Mouse (Mus musculus): ENCODE results near the gene Lysmd2. TPM values are rescaled to one million over a fixed set of nuclear protein-coding genes. Genes with fewer than 3 reads are reported as not detected.
"Not testable (repeated sequence)": the region's sequence is repeated elsewhere in the genome, so short reads cannot be mapped to it uniquely, and the experiment has no call there.

The Lysmd2 gene
- polyA plus RNA-seq, 1 experiment from 2014 or later, result 16.6 TPM

GRCm38 (mm10) chr9:75645405-75645804 is 19.9 kb downstream of the Lysmd2 start:
- H3K4me3 ChIP-seq (ENCODE audit: low read depth, low read length), result no peak overlapping the region
- no peak overlapping the region for H3K4me2 ChIP-seq (ENCODE audit: low read depth)
- ATAC-seq (ENCODE audit: insufficient read depth, low FRiP score, low TSS enrichment) (no peak), DNase-seq (ENCODE audit: low spot score) (no peak)
- 58% methylated on average over 3 of the region's 3 CpGs for WGBS
- H3K36me3 ChIP-seq (ENCODE audit: control insufficient read depth, insufficient read depth, low read length), result peaks cover 2% of the 10 kb centered on the region; the same call in 1 of the 2 replicates
- no peaks in the 10 kb centered on the region for H3K4me1 ChIP-seq (ENCODE audit: control insufficient read depth, insufficient read depth, low read length)
- no peaks in the 10 kb centered on the region for H3K27me3 ChIP-seq (ENCODE audit: control insufficient read depth, insufficient read depth, low read length)
- no peak overlapping the region for H3K9ac ChIP-seq (ENCODE audit: low read length)
- H3K9me3 ChIP-seq (ENCODE audit: control insufficient read depth, low read length), result no peaks in the 10 kb centered on the region
- no peak overlapping the region for H3K27ac ChIP-seq (ENCODE audit: low read depth, low read length)

GRCm38 (mm10) chr9:75653981-75654911 is 28.7 kb downstream of the Lysmd2 start:
- H3K36me3 ChIP-seq (ENCODE audit: control insufficient read depth, insufficient read depth, low read length), result 0 out of 2 replicates have a peak, but pooled peaks cover 2% of the 10 kb centered on the region
- DNase-seq (ENCODE audit: low spot score) (no peak), ATAC-seq (ENCODE audit: insufficient read depth, low FRiP score, low TSS enrichment) (no peak)
- no peak overlapping the region for H3K4me2 ChIP-seq (ENCODE audit: low read depth)
- H3K4me1 ChIP-seq (ENCODE audit: control insufficient read depth, insufficient read depth, low read length), result no peaks in the 10 kb centered on the region
- no peak overlapping the region for H3K4me3 ChIP-seq (ENCODE audit: low read depth, low read length)
- no peaks in the 10 kb centered on the region for H3K9me3 ChIP-seq (ENCODE audit: control insufficient read depth, low read length)
- H3K9ac ChIP-seq (ENCODE audit: low read length), result no peak overlapping the region
- H3K27me3 ChIP-seq (ENCODE audit: control insufficient read depth, insufficient read depth, low read length), result no peaks in the 10 kb centered on the region
- H3K27ac ChIP-seq (ENCODE audit: low read depth, low read length), result no peak overlapping the region
- WGBS, result 71% methylated on average over 12 of the region's 12 CpGs

GRCm38 (mm10) chr9:75656456-75656855 is 30.9 kb downstream of the Lysmd2 start:
- not testable (repeated sequence) for H3K9ac ChIP-seq (ENCODE audit: low read length); H3K36me3 ChIP-seq (ENCODE audit: control insufficient read depth, insufficient read depth, low read length); H3K4me2 ChIP-seq (ENCODE audit: low read depth); ATAC-seq (ENCODE audit: insufficient read depth, low FRiP score, low TSS enrichment); H3K4me1 ChIP-seq (ENCODE audit: control insufficient read depth, insufficient read depth, low read length); H3K4me3 ChIP-seq (ENCODE audit: low read depth, low read length); DNase-seq (ENCODE audit: low spot score); H3K9me3 ChIP-seq (ENCODE audit: control insufficient read depth, low read length); H3K27me3 ChIP-seq (ENCODE audit: control insufficient read depth, insufficient read depth, low read length); H3K27ac ChIP-seq (ENCODE audit: low read depth, low read length)
- 80% methylated on average over 3 of the region's 3 CpGs for WGBS

GRCm38 (mm10) chr9:75660917-75661316 is 35.4 kb downstream of the Lysmd2 start:
- Histone ChIP-seq H3K9me3 (ENCODE audit: control insufficient read depth, low read length) (no peaks in the 10 kb centered on the region), H3K9ac (ENCODE audit: low read length) (no peak overlapping the region), H3K4me1 (ENCODE audit: control insufficient read depth, insufficient read depth, low read length) (no peaks in the 10 kb centered on the region), H3K36me3 (ENCODE audit: control insufficient read depth, insufficient read depth, low read length) (no peaks in the 10 kb centered on the region), H3K27ac (ENCODE audit: low read depth, low read length) (no peak overlapping the region), H3K4me3 (ENCODE audit: low read depth, low read length) (no peak overlapping the region), H3K4me2 (ENCODE audit: low read depth) (no peak overlapping the region), H3K27me3 (ENCODE audit: control insufficient read depth, insufficient read depth, low read length) (no peaks in the 10 kb centered on the region)
- ATAC-seq (ENCODE audit: insufficient read depth, low FRiP score, low TSS enrichment) (no peak), DNase-seq (ENCODE audit: low spot score) (no peak)
- 92% methylated on average over 8 of the region's 8 CpGs for WGBS

- Histone ChIP-seq H3K9ac (ENCODE audit: low read length) (no peak overlapping the region), H3K4me1 (ENCODE audit: control insufficient read depth, insufficient read depth, low read length) (no peaks in the 10 kb centered on the region), H3K4me2 (ENCODE audit: low read depth) (no peak overlapping the region), H3K4me3 (ENCODE audit: low read depth, low read length) (no peak overlapping the region), H3K36me3 (ENCODE audit: control insufficient read depth, insufficient read depth, low read length) (no peaks in the 10 kb centered on the region), H3K27me3 (ENCODE audit: control insufficient read depth, insufficient read depth, low read length) (no peaks in the 10 kb centered on the region), H3K9me3 (ENCODE audit: control insufficient read depth, low read length) (no peaks in the 10 kb centered on the region), H3K27ac (ENCODE audit: low read depth, low read length) (no peak overlapping the region)
- ATAC-seq (ENCODE audit: insufficient read depth, low FRiP score, low TSS enrichment), result no peak
- no peak for DNase-seq (ENCODE audit: low spot score)
- WGBS, result 87% methylated on average over 6 of the region's 6 CpGs
Observed at GRCm38 (mm10) chr9:75665364-75665763, 39.8 kb downstream of the Lysmd2 start.

GRCm38 (mm10) chr9:75666612-75667011 is 41.1 kb downstream of the Lysmd2 start:
- no peak overlapping the region for H3K27ac ChIP-seq (ENCODE audit: low read depth, low read length)
- no peak overlapping the region for H3K4me3 ChIP-seq (ENCODE audit: low read depth, low read length)
- no peak overlapping the region for H3K9ac ChIP-seq (ENCODE audit: low read length)
- no peak for ATAC-seq (ENCODE audit: insufficient read depth, low FRiP score, low TSS enrichment)
- H3K4me2 ChIP-seq (ENCODE audit: low read depth), result no peak overlapping the region
- no peaks in the 10 kb centered on the region for H3K4me1 ChIP-seq (ENCODE audit: control insufficient read depth, insufficient read depth, low read length)
- no peaks in the 10 kb centered on the region for H3K36me3 ChIP-seq (ENCODE audit: control insufficient read depth, insufficient read depth, low read length)
- DNase-seq (ENCODE audit: low spot score), result no peak
- WGBS, result 84% methylated on average over 5 of the region's 5 CpGs
- no peaks in the 10 kb centered on the region for H3K9me3 ChIP-seq (ENCODE audit: control insufficient read depth, low read length)
- H3K27me3 ChIP-seq (ENCODE audit: control insufficient read depth, insufficient read depth, low read length), result no peaks in the 10 kb centered on the region

GRCm38 (mm10) chr9:75672769-75673168 is 47.2 kb downstream of the Lysmd2 start:
- no peak overlapping the region for H3K9ac ChIP-seq (ENCODE audit: low read length)
- H3K27me3 ChIP-seq (ENCODE audit: control insufficient read depth, insufficient read depth, low read length), result no peaks in the 10 kb centered on the region
- no peak for DNase-seq (ENCODE audit: low spot score)
- WGBS, result 82% methylated on average over 6 of the region's 6 CpGs
- H3K27ac ChIP-seq (ENCODE audit: low read depth, low read length), result no peak overlapping the region
- no peak overlapping the region for H3K4me2 ChIP-seq (ENCODE audit: low read depth)
- no peak overlapping the region for H3K4me3 ChIP-seq (ENCODE audit: low read depth, low read length)
- ATAC-seq (ENCODE audit: insufficient read depth, low FRiP score, low TSS enrichment), result no peak
- no peaks in the 10 kb centered on the region for H3K4me1 ChIP-seq (ENCODE audit: control insufficient read depth, insufficient read depth, low read length)
- no peaks in the 10 kb centered on the region for H3K9me3 ChIP-seq (ENCODE audit: control insufficient read depth, low read length)
- H3K36me3 ChIP-seq (ENCODE audit: control insufficient read depth, insufficient read depth, low read length), result no peaks in the 10 kb centered on the region

GRCm38 (mm10) chr9:75676226-75676625 is 50.7 kb downstream of the Lysmd2 start:
- ATAC-seq (ENCODE audit: insufficient read depth, low FRiP score, low TSS enrichment), result no peak
- no peak overlapping the region for H3K27ac ChIP-seq (ENCODE audit: low read depth, low read length)
- H3K36me3 ChIP-seq (ENCODE audit: control insufficient read depth, insufficient read depth, low read length), result no peaks in the 10 kb centered on the region
- H3K27me3 ChIP-seq (ENCODE audit: control insufficient read depth, insufficient read depth, low read length), result no peaks in the 10 kb centered on the region
- no peaks in the 10 kb centered on the region for H3K4me1 ChIP-seq (ENCODE audit: control insufficient read depth, insufficient read depth, low read length)
- DNase-seq (ENCODE audit: low spot score), result no peak
- no peaks in the 10 kb centered on the region for H3K9me3 ChIP-seq (ENCODE audit: control insufficient read depth, low read length)
- 86% methylated on average over 7 of the region's 7 CpGs for WGBS
- no peak overlapping the region for H3K9ac ChIP-seq (ENCODE audit: low read length)
- H3K4me2 ChIP-seq (ENCODE audit: low read depth), result no peak overlapping the region
- H3K4me3 ChIP-seq (ENCODE audit: low read depth, low read length), result no peak overlapping the region

GRCm38 (mm10) chr9:75678341-75678740 is 52.8 kb downstream of the Lysmd2 start:
- Histone ChIP-seq H3K9ac (ENCODE audit: low read length) (no peak overlapping the region), H3K4me2 (ENCODE audit: low read depth) (no peak overlapping the region), H3K27ac (ENCODE audit: low read depth, low read length) (no peak overlapping the region), H3K36me3 (ENCODE audit: control insufficient read depth, insufficient read depth, low read length) (no peaks in the 10 kb centered on the region), H3K4me1 (ENCODE audit: control insufficient read depth, insufficient read depth, low read length) (no peaks in the 10 kb centered on the region), H3K9me3 (ENCODE audit: control insufficient read depth, low read length) (no peaks in the 10 kb centered on the region), H3K4me3 (ENCODE audit: low read depth, low read length) (no peak overlapping the region), H3K27me3 (ENCODE audit: control insufficient read depth, insufficient read depth, low read length) (no peaks in the 10 kb centered on the region)
- ATAC-seq (ENCODE audit: insufficient read depth, low FRiP score, low TSS enrichment) (no peak), DNase-seq (ENCODE audit: low spot score) (no peak)
- WGBS, result 81% methylated on average over 7 of the region's 7 CpGs
